Mouse (Mus musculus) C2C12 (cell line): Measurements from ENCODE around the gene Akap12. TPM values are rescaled to one million over a fixed set of nuclear protein-coding genes. Genes with fewer than 3 reads are reported as not detected.

Experiments used
- H3K27me3 ChIP-seq: one replicate; pipeline ENCODE4 v1.6.1; 2011; ENCODE audit not compliant: control insufficient read depth, insufficient read depth, insufficient read length
- H3K36me3 ChIP-seq: one replicate; pipeline ENCODE4 v1.6.1; 2011; ENCODE audit not compliant: control insufficient read depth, insufficient read depth
- H3K4me3 ChIP-seq: one replicate; pipeline ENCODE4 v1.5.1; 2011; ENCODE audit warnings: mild to moderate bottlenecking, control low read depth; ENCODE audit not compliant: poor library complexity, insufficient read depth, severe bottlenecking
- H3K79me2 ChIP-seq: one replicate; pipeline ENCODE4 v1.6.1; 2011; ENCODE audit not compliant: control insufficient read depth, insufficient read depth
- H3K79me3 ChIP-seq: one replicate; pipeline ENCODE4 v1.6.1; 2011; ENCODE audit warnings: low read depth, control low read depth
- H3ac ChIP-seq: one replicate; pipeline ENCODE3; 2011; ENCODE audit warnings: low read depth; ENCODE audit not compliant: control insufficient read depth, insufficient read length
- CEBPB ChIP-seq: IDR thresholded peaks from one replicate; pipeline ENCODE4 v1.6.1; 2011; ENCODE audit warnings: low read depth, mild to moderate bottlenecking, control low read depth, moderate library complexity
- CTCF ChIP-seq: IDR thresholded peaks from one replicate; pipeline ENCODE4 v1.5.1; 2011; ENCODE audit not compliant: control insufficient read depth, insufficient read depth, insufficient read length
- FOSL1 ChIP-seq: IDR thresholded peaks from one replicate; pipeline ENCODE4 v1.8.0; 2011; ENCODE audit warnings: mild to moderate bottlenecking, low read length; ENCODE audit not compliant: poor library complexity, insufficient read depth, severe bottlenecking
- MAX ChIP-seq: IDR thresholded peaks from one replicate; pipeline ENCODE4 v1.6.1; 2011; ENCODE audit warnings: mild to moderate bottlenecking, control low read depth
- MYOD1 ChIP-seq: IDR thresholded peaks from one replicate; pipeline ENCODE4 v1.6.1; 2011; ENCODE audit warnings: low read depth; ENCODE audit not compliant: control insufficient read depth, insufficient read length
- MYOG ChIP-seq: IDR thresholded peaks from one replicate; pipeline ENCODE4 v1.6.1; 2011; ENCODE audit not compliant: control insufficient read depth, insufficient read length; ENCODE audit errors: extremely low read depth
- USF1 ChIP-seq: IDR thresholded peaks from one replicate; pipeline ENCODE4 v1.6.1; 2011; ENCODE audit warnings: low read depth, mild to moderate bottlenecking, control low read depth, moderate library complexity
- polyA plus RNA-seq: library from polyadenylated mRNA; unstranded; fragments of >200 nt; fragmentation: generic; extraction: Trizol; gene quantifications from one replicate; pipeline ENCODE4 v1.2.1, GENCODE M21; 2012; ENCODE audit warnings: missing spikeins

The Akap12 gene
- polyA plus RNA-seq, 1 experiment = 4.7 TPM

- Histone ChIP-seq H3K79me3 (peaks cover 85% of the 10 kb centered on the region), H3K36me3 (peaks cover 59% of the 10 kb centered on the region), H3K79me2 (peaks cover 99% of the 10 kb centered on the region), H3ac (no peak overlapping the region), H3K4me3 (no peak overlapping the region), H3K27me3 (no peaks in the 10 kb centered on the region)
- TF ChIP-seq MYOD1 (no peak), MAX (no peak), CTCF (no peak), MYOG (no peak), FOSL1 (no peak), USF1 (no peak), CEBPB (no peak)
Observed at GRCm38 (mm10) chr10:4395321-4395720, 129.1 kb downstream of the Akap12 start.

DNA sequence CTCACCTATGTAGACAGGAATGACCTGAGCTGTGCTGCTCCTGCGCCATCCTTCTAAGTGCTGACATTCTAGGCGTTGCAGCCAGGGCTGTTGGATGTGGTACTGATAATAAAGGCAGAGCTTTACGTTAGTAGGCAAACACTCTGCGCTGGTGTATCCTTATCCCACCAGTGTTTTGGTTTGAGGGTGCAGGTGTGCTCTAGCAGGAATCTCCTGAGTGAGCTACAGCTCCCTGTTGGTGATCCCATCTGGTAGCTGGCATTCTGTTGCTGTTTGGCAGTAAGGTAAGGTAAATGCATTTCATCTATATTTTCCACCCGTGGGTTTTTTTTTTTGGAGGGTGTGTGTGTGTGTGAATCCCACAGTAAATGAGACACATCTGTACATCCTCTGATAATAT lies 131.9 kb downstream of the Akap12 start:
- Histone ChIP-seq H3K79me3 (peaks cover 59% of the 10 kb centered on the region), H3K36me3 (peaks cover 62% of the 10 kb centered on the region), H3K4me3 (no peak overlapping the region), H3ac (no peak overlapping the region), H3K27me3 (no peaks in the 10 kb centered on the region), H3K79me2 (peaks cover 82% of the 10 kb centered on the region)
- no peak for TF ChIP-seq MYOD1
- TF ChIP-seq CEBPB = no peak
- no peak for TF ChIP-seq FOSL1
- TF ChIP-seq USF1 = no peak
- no peak for TF ChIP-seq MAX
- no peak for TF ChIP-seq MYOG
- TF ChIP-seq CTCF = no peak

DNA sequence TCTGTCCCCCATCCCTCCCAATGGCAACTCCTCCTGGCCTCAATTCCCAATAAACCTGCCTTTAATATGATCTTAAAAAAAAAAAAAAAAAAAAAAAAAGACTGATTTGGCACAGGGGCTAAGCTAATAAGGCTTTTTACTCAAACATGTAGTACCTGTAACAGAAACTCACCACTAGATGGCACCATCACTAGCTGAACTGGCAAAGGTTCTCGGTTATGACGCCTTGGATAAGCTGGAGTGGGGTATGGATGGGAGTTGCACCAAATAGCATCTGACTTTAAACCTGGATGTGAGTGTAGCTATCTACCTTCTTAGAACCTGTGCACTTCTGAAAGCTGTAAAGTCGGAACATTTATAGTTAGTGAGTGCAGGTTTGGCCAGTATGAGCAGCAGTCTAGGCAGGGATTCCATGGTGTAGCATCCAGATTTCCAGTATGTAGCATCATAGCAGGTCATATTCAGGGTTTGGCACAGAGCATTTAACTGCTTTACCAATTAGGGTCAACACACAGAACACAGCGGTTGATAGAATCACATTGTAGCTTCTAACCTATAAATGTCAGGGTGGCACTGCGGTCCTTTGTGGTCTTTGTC lies 138.8 kb downstream of the Akap12 start:
- H3K79me2 ChIP-seq = peaks cover 12% of the 10 kb centered on the region
- no peak overlapping the region for H3ac ChIP-seq
- TF ChIP-seq FOSL1 (no peak), MAX (no peak), MYOD1 (no peak), CEBPB (no peak)
- peaks cover 64% of the 10 kb centered on the region for H3K36me3 ChIP-seq
- no peaks in the 10 kb centered on the region for H3K27me3 ChIP-seq
- peaks cover under 1% of the 10 kb centered on the region for H3K79me3 ChIP-seq
- no peak overlapping the region for H3K4me3 ChIP-seq

- Histone ChIP-seq H3ac (no peak overlapping the region), H3K79me2 (peaks cover 10% of the 10 kb centered on the region), H3K27me3 (no peaks in the 10 kb centered on the region), H3K79me3 (no peaks in the 10 kb centered on the region), H3K4me3 (no peak overlapping the region), H3K36me3 (peaks cover 64% of the 10 kb centered on the region)
- no peak for TF ChIP-seq FOSL1
- no peak for TF ChIP-seq MYOG
- TF ChIP-seq CTCF = no peak
- TF ChIP-seq USF1 = no peak
- TF ChIP-seq CEBPB = no peak
- no peak for TF ChIP-seq MYOD1
- no peak for TF ChIP-seq MAX
Observed at GRCm38 (mm10) chr10:4405511-4405910, 139.3 kb downstream of the Akap12 start.

DNA sequence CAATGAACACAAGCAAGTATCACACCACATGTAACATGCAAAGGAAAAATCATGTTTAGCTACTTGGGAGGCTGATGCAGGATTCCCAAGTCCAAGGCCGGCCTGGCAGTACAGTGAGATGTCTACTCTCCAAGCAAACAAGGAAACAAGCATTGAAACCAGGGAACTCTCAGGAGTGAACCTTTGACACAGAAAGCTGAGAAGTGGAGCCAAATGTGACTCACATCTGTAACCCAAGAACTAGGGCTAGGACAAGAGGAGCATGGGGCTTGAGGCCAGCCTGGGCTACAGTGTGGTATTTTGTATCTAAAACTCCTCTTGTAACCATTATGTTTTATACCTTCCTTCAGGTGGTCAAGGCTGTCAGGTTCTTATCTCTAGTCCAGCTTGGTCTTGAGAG lies 141.0 kb downstream of the Akap12 start:
- no peaks in the 10 kb centered on the region for H3K79me3 ChIP-seq
- peaks cover 6% of the 10 kb centered on the region for H3K79me2 ChIP-seq
- no peak overlapping the region for H3K4me3 ChIP-seq
- TF ChIP-seq MYOD1 (no peak), MAX (no peak), USF1 (no peak), CTCF (no peak)
- peaks cover 70% of the 10 kb centered on the region for H3K36me3 ChIP-seq
- H3K27me3 ChIP-seq = no peaks in the 10 kb centered on the region
- no peak overlapping the region for H3ac ChIP-seq

Other genes starting within 250 kb of the Akap12 start
- 7.9 TPM for gene Zbtb2, start 121.7 kb downstream of the Akap12 start, polyA plus RNA-seq
- gene Rmnd1, start 166.0 kb downstream of the Akap12 start, polyA plus RNA-seq = 11.1 TPM
- gene Armt1, start 166.1 kb downstream of the Akap12 start, polyA plus RNA-seq = 15.8 TPM
- 0.02 TPM for gene Ccdc170, start 216.1 kb downstream of the Akap12 start, polyA plus RNA-seq